Mouse (Mus musculus): ENCODE data around the gene Nap1l4.
"Not testable (repeated sequence)": the region's sequence is repeated elsewhere in the genome, so short reads cannot be mapped to it uniquely, and the experiment has no call there.

Gene Nap1l4

DNA sequence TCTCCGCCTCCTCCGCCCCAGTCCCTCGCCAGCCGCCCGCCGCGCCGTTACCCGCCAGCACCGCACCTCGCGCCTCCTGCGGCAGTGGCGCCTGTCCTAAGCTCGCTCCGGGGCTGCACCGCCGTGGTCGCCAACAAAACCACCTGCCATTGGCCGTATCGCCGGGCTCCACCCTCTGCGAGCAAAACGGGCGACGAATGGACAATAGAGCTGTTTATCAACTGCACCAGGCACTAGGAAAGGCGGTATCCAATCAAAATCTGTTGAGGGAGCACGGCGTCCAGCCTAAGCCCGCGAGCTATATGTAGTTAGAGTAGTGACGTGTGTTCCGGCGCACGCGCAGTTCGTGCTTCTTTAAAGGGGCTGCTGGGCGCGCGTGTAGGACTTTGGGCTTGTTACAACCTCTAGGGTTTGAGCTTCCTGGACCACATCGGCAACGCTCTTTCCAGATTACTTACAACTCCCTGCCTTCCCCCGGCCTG is at the start of gene Nap1l4:
TSS of gene Nap1l4 (minus strand) at position 131 of the 482 bp plus-strand sequence.
- peak; percentile 100 for DNase-seq (ENCODE audit: low spot score in 2 of 2)

- no peak for DNase-seq (ENCODE audit: low spot score in 2 of 2)
These were observed 46.0 kb upstream of the Nap1l4 start for GRCm38 (mm10) chr7:143594865-143595264.

DNA sequence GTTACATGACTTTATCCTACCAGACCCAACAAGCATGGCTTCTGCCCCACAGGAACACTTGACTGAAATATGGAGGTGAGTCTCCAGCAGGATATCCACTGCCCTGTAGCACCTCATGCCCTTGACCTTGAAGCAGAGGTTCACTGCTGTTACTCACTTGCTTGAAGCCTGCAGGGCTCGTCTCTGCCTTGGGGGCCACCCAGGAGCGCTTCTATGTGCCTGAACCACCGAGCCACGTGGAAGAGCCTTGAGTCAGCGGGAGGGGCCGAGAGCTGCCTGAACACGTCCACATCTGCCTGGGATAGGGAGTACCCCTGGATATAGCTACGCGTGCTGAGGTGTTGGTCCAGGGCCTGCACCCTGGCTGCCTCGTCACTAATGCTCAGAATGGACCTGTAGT is 43.3 kb upstream of the Nap1l4 start:
- no peak for DNase-seq (ENCODE audit: low spot score in 2 of 2)

GRCm38 (mm10) chr7:143588006-143588405 is 39.1 kb upstream of the Nap1l4 start:
- DNase-seq (ENCODE audit: low spot score in 2 of 2): no peak

DNA sequence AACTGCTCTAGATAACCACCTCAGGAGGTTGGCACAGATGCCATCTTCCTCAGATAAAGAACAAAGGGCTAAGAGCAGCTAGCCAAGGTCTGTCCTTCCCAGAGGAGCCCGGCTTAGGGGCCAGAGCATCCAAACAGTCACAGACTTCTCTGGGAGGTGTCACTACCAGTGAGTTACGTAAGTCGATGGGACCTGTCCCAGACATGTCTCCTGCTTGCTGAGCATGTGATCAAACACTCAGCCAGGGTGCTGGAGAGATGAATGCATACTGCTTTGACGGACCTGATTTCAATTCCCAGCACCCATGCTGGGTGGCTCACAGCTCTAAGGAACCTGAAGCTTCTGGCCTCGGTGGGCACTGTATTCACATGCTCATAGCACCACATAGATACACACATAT is 38.7 kb upstream of the Nap1l4 start:
- no peak for DNase-seq (ENCODE audit: low spot score in 2 of 2)

DNA sequence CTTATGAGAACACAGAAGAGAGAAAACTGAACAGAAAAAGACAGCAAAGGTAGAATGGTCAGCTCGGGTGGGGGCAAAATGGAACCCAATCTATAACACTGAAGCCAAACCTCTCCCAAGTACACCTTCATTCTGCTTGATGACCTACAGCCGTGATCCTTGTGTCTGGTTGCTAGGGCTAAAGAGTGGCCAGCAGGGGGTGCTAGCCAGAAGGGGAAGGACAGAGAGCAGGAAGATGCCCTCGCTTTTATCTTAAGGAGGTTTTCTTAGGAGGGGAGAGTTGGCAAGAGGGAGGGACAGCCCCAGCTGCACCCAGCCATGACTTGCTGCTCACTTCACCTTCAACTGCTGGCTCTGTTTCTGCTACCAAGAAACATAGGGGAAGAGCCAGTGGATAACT is 35.0 kb upstream of the Nap1l4 start:
- DNase-seq (ENCODE audit: low spot score in 2 of 2): peak; percentile 18 to 25

GRCm38 (mm10) chr7:143583025-143583424 is 34.1 kb upstream of the Nap1l4 start:
- no peak for DNase-seq (ENCODE audit: low spot score in 2 of 2)

GRCm38 (mm10) chr7:143575751-143576150 is 26.8 kb upstream of the Nap1l4 start:
- DNase-seq (ENCODE audit: low spot score in 2 of 2): no peak

DNA sequence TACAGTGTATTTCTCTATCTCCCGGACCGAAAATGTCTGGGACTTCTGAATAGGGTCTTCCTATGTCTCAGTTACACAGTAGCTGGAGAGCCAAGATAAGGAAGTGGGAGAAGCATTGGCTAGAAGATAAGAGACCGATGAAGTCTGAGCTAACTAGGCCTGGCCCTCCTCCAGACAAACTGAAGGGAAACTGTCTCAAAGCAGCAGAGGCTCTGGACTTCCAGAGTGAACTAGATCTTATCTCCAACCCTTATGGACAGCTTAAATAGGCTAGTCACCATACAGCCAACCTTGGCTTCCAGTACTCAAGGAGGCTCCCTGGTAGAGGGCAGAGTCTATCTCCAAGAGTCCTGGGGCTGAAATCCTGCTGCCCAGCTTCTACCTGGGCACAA is 16.7 kb upstream of the Nap1l4 start:
- DNase-seq (ENCODE audit: low spot score in 2 of 2): no peak

GRCm38 (mm10) chr7:143565015-143565647 is 16.2 kb upstream of the Nap1l4 start:
- no peak for DNase-seq (ENCODE audit: low spot score in 2 of 2)

GRCm38 (mm10) chr7:143563787-143564186 is 14.9 kb upstream of the Nap1l4 start:
- DNase-seq (ENCODE audit: low spot score in 2 of 2): no peak

GRCm38 (mm10) chr7:143557616-143558015 is 8.7 kb upstream of the Nap1l4 start:
- DNase-seq (ENCODE audit: low spot score in 2 of 2): no peak

DNA sequence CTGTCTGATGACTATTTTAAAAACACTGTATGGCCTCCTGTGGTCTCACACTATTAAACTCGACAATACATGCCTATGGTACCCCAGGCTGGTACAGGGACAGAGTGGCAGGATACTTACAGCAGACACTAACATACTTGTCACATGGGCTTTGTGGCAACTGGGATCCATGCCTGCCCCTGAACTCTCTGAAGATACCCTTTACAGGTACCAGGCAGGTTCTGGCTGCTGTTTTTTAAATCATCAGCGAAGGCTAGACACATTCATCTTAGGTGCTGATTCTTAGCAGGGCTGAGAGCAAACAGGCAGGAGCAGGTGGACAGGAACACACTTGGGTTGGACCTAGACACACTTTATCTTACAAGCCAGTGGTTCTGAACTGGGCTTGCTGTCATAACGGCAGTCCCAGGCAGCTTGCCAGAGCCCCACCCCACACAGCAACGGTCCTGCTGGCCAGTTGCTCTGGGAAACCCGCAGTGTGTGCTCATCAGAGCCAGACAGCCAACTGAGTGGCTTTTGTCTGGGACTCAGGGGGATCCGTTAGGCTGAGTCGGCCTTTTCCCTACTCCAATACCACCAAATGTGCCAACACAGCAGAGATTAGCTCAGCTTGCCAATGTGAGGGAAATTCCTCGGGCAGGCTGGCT is 8.2 kb upstream of the Nap1l4 start:
- DNase-seq (ENCODE audit: low spot score in 2 of 2): peak in 1 of 2 experiments; percentile 26

DNA sequence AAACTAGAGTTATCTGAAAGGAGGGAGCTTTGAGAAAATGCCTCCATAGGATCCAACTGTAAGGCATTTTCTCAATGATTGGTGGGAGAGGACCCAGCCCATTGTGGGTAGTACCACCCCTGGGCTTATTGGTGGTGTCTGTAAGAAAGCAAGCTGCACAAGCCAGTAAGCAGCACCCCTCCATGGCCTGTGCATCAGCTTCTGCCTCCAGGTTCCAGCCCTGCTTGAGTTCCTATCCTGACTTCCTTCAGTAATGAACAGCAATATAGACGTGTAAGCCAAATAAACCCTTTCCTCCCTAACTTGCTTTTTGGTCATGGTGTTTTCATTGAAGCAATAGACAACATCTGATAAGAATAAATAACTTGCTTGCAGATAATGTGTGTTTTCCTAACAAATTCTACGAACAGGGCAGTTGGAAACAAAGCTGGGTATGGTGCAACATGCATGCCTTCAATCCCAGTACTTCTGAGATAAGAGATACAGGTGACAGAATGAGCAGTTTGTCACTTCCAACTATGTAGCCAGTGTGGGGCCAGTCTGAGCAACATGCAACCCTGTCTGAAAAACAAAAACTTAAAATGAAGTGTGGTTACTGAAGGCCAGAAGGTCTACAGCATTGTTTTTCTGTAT is 798 bp upstream of the Nap1l4 start:
- DNase-seq (ENCODE audit: low spot score in 2 of 2): no peak

- DNase-seq (ENCODE audit: low spot score in 2 of 2): peak in 1 of 2 experiments; percentile 47
These were observed 510 bp downstream of the Nap1l4 start for GRCm38 (mm10) chr7:143548231-143548961.

DNA sequence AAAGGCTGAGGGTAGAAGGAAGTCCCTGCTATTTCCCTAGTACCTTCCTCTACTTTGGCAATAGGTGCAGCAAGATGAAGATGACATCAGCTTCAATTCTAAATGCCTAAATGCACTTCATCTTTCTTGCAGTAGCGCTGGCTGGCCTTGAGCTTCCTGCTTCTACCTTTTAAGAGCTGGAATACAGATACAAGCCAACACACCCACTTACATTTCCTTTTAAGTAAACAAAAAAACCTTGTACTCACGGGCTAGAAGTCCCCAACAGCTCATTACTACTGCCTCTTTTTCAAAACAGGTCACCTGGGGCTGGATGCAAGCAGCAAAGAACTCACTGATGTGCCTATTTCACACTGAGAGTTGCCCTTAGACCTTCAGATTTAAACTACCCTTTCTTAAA is 2.4 kb downstream of the Nap1l4 start:
- no peak for DNase-seq (ENCODE audit: low spot score in 2 of 2)

DNA sequence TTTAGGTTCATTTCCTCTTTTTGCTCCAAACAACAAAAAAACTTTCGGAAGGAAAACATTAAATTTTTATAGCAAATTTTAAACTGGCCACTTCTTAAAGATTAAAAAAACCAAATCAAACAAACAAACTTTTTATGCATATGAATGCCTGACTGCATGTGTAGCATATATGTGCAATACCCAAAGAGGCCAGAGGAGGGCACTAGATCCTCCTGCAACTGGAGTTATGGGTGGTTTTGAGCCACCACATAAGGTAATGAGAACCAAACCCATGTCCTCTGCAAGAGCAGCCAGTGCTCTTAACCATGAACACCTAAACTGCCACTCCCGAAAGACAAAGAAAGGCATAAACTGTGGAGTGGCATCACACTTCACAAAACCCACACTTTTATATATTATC is 4.5 kb downstream of the Nap1l4 start:
- DNase-seq (ENCODE audit: low spot score in 2 of 2): peak in 1 of 2 experiments; percentile 11

GRCm38 (mm10) chr7:143538671-143539070 is 10.2 kb downstream of the Nap1l4 start:
- no peak for DNase-seq (ENCODE audit: low spot score in 2 of 2)

DNA sequence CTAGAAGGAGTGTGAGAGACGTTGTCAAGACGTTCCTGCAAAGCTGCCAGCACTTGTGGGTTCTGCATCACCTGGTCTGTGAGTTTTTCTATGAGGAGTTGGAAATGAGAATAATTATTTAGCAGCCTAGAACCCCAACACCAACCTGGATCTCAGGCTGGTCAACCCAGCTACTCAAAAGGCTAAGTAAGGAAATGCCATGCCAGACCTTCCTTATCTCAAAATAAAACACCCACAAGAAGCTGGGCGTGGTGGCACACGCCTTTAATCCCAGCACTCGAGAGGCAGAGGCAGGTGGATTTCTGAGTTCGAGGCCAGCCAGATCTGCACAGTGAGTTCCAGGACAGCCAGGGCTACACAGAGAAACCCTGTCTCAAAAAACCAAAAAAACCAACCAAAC is 10.7 kb downstream of the Nap1l4 start:
- DNase-seq (ENCODE audit: low spot score in 2 of 2): not testable (repeated sequence)

- DNase-seq (ENCODE audit: low spot score in 2 of 2): no peak
These were observed 12.7 kb downstream of the Nap1l4 start for GRCm38 (mm10) chr7:143536251-143536650.

DNA sequence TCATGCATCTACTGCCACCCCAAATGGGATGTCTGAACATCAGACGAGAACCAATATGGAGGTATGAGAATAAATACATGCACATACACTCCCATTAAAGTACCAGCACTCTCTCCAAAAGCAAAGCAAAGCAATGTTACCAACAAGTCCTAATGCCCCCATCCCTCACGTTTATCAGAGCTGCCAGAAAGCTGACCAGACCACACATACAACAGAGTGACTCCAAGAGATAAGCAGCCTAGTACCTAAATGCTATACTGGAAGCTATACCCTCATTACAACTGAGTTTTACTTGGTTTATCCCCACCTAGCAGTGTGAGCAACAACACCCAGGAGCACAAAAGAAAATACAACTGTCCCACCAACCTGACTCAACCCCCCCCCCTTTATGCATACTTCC is 15.6 kb downstream of the Nap1l4 start:
- DNase-seq (ENCODE audit: low spot score in 2 of 2): no peak

GRCm38 (mm10) chr7:143532410-143532809 is 16.5 kb downstream of the Nap1l4 start:
- DNase-seq (ENCODE audit: low spot score in 2 of 2): no peak
